Mouse (Mus musculus) limb, embryonic 11.5 days (tissue): ENCODE data around the gene Cav1. TPM values are rescaled to one million over a fixed set of nuclear protein-coding genes. Genes with fewer than 3 reads are reported as not detected.

Experiments
- ATAC-seq: fragments of 200-750 bp; cut with Nextera tagmentation; 2 replicates; pipeline ENCODE4 v1.8.0; 2017; ENCODE audit warnings: low read depth; ENCODE audit not compliant: insufficient number of reproducible peaks, low FRiP score, low TSS enrichment
- DNase-seq: peaks from one replicate; pipeline ENCODE4 v3.0.0-alpha.2; 2015; ENCODE audit warnings: low spot score
- H3K27ac ChIP-seq: fragments of 300-500 bp; sonication (generic); replicated peaks from 2 replicates; pipeline ENCODE4 v1.5.1; 2014; ENCODE audit warnings: low read depth, mild to moderate bottlenecking, low read length
- H3K27me3 ChIP-seq: fragments of 300-500 bp; sonication (generic); 2 replicates; pipeline ENCODE4 v1.6.1; 2014; ENCODE audit warnings: mild to moderate bottlenecking, low read length, mixed read lengths; ENCODE audit not compliant: control insufficient read depth, insufficient read depth
- H3K36me3 ChIP-seq: fragments of 300-500 bp; sonication (generic); 2 replicates; pipeline ENCODE4 v1.6.1; 2014; ENCODE audit warnings: mild to moderate bottlenecking, low read length, moderate library complexity, mixed read lengths; ENCODE audit not compliant: control insufficient read depth, insufficient read depth
- H3K4me1 ChIP-seq: fragments of 300-500 bp; sonication (generic); 2 replicates; pipeline ENCODE4 v1.6.1; 2014; ENCODE audit warnings: low read length, mixed read lengths; ENCODE audit not compliant: control insufficient read depth, insufficient read depth
- H3K4me2 ChIP-seq: fragments of 300-500 bp; sonication (generic); 2 replicates; pipeline ENCODE4 v1.6.1; 2014; ENCODE audit warnings: low read depth, mild to moderate bottlenecking, moderate library complexity; ENCODE audit not compliant: severe bottlenecking
- H3K4me3 ChIP-seq: fragments of 300-500 bp; sonication (generic); 2 replicates; pipeline ENCODE4 v1.5.1; 2014; ENCODE audit warnings: low read depth, low read length
- H3K9ac ChIP-seq: fragments of 300-500 bp; sonication (generic); 2 replicates; pipeline ENCODE4 v1.6.1; 2014; ENCODE audit warnings: mild to moderate bottlenecking, low read length
- H3K9me3 ChIP-seq: fragments of 300-500 bp; sonication (generic); 2 replicates; pipeline ENCODE4 v1.6.1; 2016; ENCODE audit warnings: low read length; ENCODE audit not compliant: control insufficient read depth
- WGBS: fragments of 180-500 bp; shearing (Covaris S2); extraction: QIAGEN DNeasy Blood & Tissue Kit; methylation state at CpG from one replicate; pipeline ENCODE4 v1.1.7; 2014; 5-methylcytosine and 5-hydroxymethylcytosine counted together
- polyA plus RNA-seq: library from polyadenylated mRNA; unstranded; fragments of >200 nt; fragmentation: Nextera tagmentation; extraction: Ambion mirVana; gene quantifications from 2 replicates; pipeline ENCODE4 v1.2.1, GENCODE M21; 2014

The Cav1 gene
- polyA plus RNA-seq, 1 experiment from 2014 or later, result 29.1 TPM

GRCm38 (mm10) chr6:17374326-17374725 lies 68.2 kb downstream of the Cav1 start:
- Histone ChIP-seq H3K36me3 (no peaks in the 10 kb centered on the region), H3K4me3 (no peak overlapping the region), H3K27me3 (no peaks in the 10 kb centered on the region), H3K4me1 (no peaks in the 10 kb centered on the region), H3K9me3 (no peaks in the 10 kb centered on the region), H3K27ac (no peak overlapping the region), H3K4me2 (no peak overlapping the region), H3K9ac (no peak overlapping the region)
- no peak for ATAC-seq
- 90% methylated on average over 5 of the region's 5 CpGs for WGBS
- no peak for DNase-seq

- H3K4me3 ChIP-seq, result no peak overlapping the region
- no peak for ATAC-seq
- H3K27me3 ChIP-seq, result no peaks in the 10 kb centered on the region
- WGBS, result 81% methylated on average over 2 of the region's 2 CpGs
- no peak overlapping the region for H3K27ac ChIP-seq
- no peak for DNase-seq
- H3K9me3 ChIP-seq, result no peaks in the 10 kb centered on the region
- no peaks in the 10 kb centered on the region for H3K4me1 ChIP-seq
- H3K4me2 ChIP-seq, result no peak overlapping the region
- no peak overlapping the region for H3K9ac ChIP-seq
- no peaks in the 10 kb centered on the region for H3K36me3 ChIP-seq
These were observed 71.2 kb downstream of the Cav1 start for GRCm38 (mm10) chr6:17377371-17377770.

GRCm38 (mm10) chr6:17380102-17380501 lies 74.0 kb downstream of the Cav1 start:
- no peaks in the 10 kb centered on the region for H3K9me3 ChIP-seq
- no peak overlapping the region for H3K4me2 ChIP-seq
- no peaks in the 10 kb centered on the region for H3K36me3 ChIP-seq
- no peak overlapping the region for H3K27ac ChIP-seq
- H3K9ac ChIP-seq, result no peak overlapping the region
- no peaks in the 10 kb centered on the region for H3K4me1 ChIP-seq
- H3K27me3 ChIP-seq, result no peaks in the 10 kb centered on the region
- ATAC-seq (no peak), DNase-seq (no peak)
- H3K4me3 ChIP-seq, result no peak overlapping the region
- WGBS, result 89% methylated on average over 3 of the region's 3 CpGs

GRCm38 (mm10) chr6:17381690-17382089 lies 75.6 kb downstream of the Cav1 start:
- H3K9ac ChIP-seq, result no peak overlapping the region
- H3K36me3 ChIP-seq, result no peaks in the 10 kb centered on the region
- ATAC-seq (no peak), DNase-seq (no peak)
- H3K4me2 ChIP-seq, result no peak overlapping the region
- H3K9me3 ChIP-seq, result no peaks in the 10 kb centered on the region
- 65% methylated on average over 6 of the region's 6 CpGs for WGBS
- H3K4me1 ChIP-seq, result no peaks in the 10 kb centered on the region
- H3K27me3 ChIP-seq, result no peaks in the 10 kb centered on the region
- H3K27ac ChIP-seq, result no peak overlapping the region
- no peak overlapping the region for H3K4me3 ChIP-seq

- no peak overlapping the region for H3K4me2 ChIP-seq
- no peak overlapping the region for H3K27ac ChIP-seq
- 85% methylated on average over 5 of the region's 5 CpGs for WGBS
- H3K36me3 ChIP-seq, result no peaks in the 10 kb centered on the region
- H3K27me3 ChIP-seq, result no peaks in the 10 kb centered on the region
- H3K4me1 ChIP-seq, result no peaks in the 10 kb centered on the region
- no peak overlapping the region for H3K9ac ChIP-seq
- H3K9me3 ChIP-seq, result no peaks in the 10 kb centered on the region
- DNase-seq (no peak), ATAC-seq (no peak)
- H3K4me3 ChIP-seq, result no peak overlapping the region
These were observed 79.4 kb downstream of the Cav1 start for GRCm38 (mm10) chr6:17385531-17385930.

GRCm38 (mm10) chr6:17387991-17388710 lies 82.0 kb downstream of the Cav1 start:
- DNase-seq (no peak), ATAC-seq (no peak)
- Histone ChIP-seq H3K27me3 (no peaks in the 10 kb centered on the region), H3K9ac (no peak overlapping the region), H3K9me3 (no peaks in the 10 kb centered on the region), H3K27ac (no peak overlapping the region), H3K4me2 (no peak overlapping the region), H3K4me3 (no peak overlapping the region), H3K36me3 (no peaks in the 10 kb centered on the region), H3K4me1 (no peaks in the 10 kb centered on the region)
- WGBS, result 80% methylated on average over 2 of the region's 2 CpGs

Other genes with a start within 250 kb of the Cav1 start
- 126 and 128 TPM in 2 replicates for gene Tes, start 241.2 kb upstream of the Cav1 start, polyA plus RNA-seq
- 7.1 and 7.2 TPM in 2 replicates for gene Cav2, start 25.1 kb upstream of the Cav1 start, polyA plus RNA-seq
- 12.3 and 14.5 TPM in 2 replicates for gene Met, start 157.5 kb downstream of the Cav1 start, polyA plus RNA-seq